Mouse (Mus musculus): ENCODE results near the gene H2al1d.
"Not testable (repeated sequence)": the region's sequence is repeated elsewhere in the genome, so short reads cannot be mapped to it uniquely, and the experiment has no call there.

Gene H2al1d

DNA sequence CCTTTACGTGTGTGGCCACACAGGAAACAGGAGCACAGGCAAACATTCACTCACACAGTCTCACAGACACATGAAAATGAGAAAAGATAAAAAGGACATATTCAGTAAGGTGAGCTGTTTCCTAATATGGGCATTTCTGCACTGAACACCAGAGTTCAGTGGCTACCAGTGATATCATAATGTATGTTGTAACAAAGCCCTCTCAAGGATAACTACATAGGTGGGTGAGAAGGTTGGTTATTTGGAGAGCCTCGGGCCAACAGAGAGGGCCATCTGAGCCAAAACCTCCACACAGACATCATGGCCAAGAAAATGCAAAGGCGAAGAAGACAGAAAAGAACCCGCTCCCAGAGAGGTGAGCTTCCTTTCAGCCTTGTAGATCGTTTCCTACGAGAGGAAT is at the start of gene H2al1d:
TSS of gene H2al1d (plus strand) at position 301 of the 400 bp plus-strand sequence.
- not testable (repeated sequence) for DNase-seq (ENCODE audit: low spot score in 2 of 2)

GRCm38 (mm10) chrX:11264918-11265317 is 43.7 kb upstream of the H2al1d start:
- no peak for DNase-seq (ENCODE audit: low spot score in 2 of 2)

DNA sequence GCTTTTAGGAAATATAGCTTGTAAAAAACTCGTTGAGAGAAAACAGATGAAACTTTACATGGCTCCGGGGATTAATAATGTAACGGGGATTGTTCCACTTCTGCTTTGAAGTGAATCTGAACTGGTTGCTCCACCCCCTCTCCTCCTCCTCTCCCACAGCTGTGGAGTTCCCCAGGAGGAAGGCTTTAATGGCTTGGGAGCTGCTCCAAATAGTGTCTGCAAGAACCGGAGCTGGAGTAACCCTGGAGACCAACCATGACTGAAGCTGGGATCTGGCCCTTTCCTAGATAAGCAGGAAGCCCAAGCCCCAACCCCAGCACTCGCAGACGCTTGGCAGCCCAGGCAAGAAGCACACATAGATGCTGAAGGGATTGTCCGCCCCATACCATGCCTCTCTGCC is 40.8 kb upstream of the H2al1d start:
- DNase-seq (ENCODE audit: low spot score in 2 of 2): peak in 1 of 2 experiments; percentile 1

DNA sequence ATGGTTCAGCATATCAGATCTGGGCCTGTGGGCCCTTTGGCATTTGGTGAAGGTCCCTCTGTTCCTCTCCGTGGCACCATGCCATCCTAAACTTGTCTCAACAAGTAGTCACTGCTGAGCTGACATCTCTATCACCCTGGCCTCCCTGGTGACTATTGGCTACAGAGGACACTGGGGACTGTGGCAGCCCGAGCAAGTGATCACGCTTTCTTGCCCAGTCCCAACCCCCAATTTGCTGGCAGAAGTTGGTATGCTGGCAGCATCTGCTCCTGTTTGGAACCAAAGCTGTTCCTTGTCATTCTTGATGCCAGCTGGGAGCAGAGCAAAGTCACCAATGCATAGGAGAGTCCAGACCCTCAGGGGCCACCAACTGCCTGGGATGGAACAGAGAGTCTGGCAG is 39.5 kb upstream of the H2al1d start:
- no peak for DNase-seq (ENCODE audit: low spot score in 2 of 2)

DNA sequence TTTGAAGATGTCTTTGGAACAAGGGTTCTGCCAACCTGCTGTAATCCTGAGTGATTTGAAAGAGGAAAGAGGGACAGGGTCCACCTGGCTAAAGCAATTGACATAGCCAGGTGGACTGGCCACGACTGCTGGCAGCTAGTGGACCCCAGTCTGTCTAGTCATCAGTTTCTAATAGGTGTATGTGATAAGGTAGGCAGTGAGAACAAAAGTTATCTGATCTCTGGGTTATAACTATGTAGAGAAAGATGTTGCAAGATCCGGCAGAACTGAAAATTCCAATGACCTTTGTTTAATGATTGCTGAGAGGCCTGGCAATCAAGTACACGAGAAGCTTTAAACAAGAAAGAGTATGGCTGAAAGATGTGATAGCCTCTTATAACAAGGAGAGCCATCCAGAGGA is 35.4 kb upstream of the H2al1d start:
- no peak for DNase-seq (ENCODE audit: low spot score in 2 of 2)

- no peak for DNase-seq (ENCODE audit: low spot score in 2 of 2)
Observed at GRCm38 (mm10) chrX:11277083-11277482, 31.5 kb upstream of the H2al1d start.

GRCm38 (mm10) chrX:11280741-11281140 is 27.9 kb upstream of the H2al1d start:
- no peak for DNase-seq (ENCODE audit: low spot score in 2 of 2)

DNA sequence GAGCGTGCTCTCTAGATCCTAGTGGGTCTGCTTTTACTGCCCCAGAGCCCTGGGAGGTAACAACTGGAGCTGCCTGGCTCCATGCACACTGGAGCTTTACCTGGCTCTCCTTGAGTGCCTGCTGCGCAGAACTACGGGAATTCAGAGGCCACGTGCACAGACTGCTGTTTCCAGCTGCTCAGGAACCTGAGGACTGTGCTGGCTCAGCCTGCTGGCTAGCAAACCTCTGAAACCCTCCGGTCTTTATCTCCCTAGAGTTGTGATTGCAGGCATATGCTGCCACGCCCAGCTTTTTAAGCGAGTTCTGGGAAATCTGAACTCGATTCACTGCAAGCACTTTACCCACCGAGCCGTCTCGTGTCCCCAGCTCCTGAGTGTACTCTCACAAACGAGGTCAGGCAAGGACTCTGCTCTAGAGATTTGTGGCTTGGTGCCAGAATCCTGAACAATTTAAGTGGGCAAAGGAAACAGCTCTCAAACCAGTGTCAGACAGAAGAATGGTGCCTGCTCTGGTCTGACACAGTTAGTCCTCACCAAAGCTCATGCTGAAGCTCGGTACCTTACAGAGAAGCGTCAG is 20.2 kb upstream of the H2al1d start:
- no peak for DNase-seq (ENCODE audit: low spot score in 2 of 2)

DNA sequence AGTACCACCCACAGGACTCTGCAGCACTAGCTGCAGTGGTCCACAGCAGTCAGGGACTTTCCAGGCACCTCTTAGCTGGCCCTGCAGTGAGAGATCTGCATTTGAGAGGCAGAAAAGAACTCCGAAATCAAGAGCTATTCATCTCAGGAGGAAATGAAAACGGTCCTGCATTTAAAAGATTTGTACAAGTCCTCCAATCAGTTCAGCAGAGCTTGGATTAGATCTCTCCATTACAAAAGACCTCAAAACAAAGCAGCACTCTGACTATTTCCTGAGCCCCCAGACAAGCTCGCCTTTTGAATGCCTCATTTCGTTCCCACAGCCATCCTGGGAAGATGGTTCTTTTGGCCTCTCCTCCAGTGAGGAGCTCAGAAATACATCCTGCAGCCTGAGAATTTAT is 19.4 kb upstream of the H2al1d start:
- DNase-seq (ENCODE audit: low spot score in 2 of 2): no peak

- not testable (repeated sequence) for DNase-seq (ENCODE audit: low spot score in 2 of 2)
Observed at GRCm38 (mm10) chrX:11298957-11299356, 9.7 kb upstream of the H2al1d start, which contains the start of gene H2al1a. Gene H2al1a, plus strand, starts transcription at chrX:11299257.

DNA sequence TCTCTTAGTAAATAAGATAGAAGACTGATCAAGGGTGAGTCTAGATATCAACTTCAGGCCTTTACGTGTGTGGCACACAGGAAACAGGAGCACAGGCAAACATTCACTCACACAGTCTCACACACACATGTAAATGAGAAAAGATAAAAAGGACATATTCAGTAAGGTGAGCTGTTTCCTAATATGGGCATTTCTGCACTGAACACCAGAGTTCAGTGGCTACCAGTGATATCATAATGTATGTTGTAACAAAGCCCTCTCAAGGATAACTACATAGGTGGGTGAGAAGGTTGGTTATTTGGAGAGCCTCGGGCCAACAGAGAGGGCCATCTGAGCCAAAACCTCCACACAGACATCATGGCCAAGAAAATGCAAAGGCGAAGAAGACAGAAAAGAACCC is 6.5 kb upstream of the H2al1d start, which contains the start of gene H2al1b:
TSS of gene H2al1b (plus strand) at position 301 of the 400 bp plus-strand sequence.
- not testable (repeated sequence) for DNase-seq (ENCODE audit: low spot score in 2 of 2)

- not testable (repeated sequence) for DNase-seq (ENCODE audit: low spot score in 2 of 2)
Observed at GRCm38 (mm10) chrX:11305355-11305754, 3.3 kb upstream of the H2al1d start, which contains the start of gene H2al1c. Gene H2al1c, plus strand, starts transcription at chrX:11305655.

DNA sequence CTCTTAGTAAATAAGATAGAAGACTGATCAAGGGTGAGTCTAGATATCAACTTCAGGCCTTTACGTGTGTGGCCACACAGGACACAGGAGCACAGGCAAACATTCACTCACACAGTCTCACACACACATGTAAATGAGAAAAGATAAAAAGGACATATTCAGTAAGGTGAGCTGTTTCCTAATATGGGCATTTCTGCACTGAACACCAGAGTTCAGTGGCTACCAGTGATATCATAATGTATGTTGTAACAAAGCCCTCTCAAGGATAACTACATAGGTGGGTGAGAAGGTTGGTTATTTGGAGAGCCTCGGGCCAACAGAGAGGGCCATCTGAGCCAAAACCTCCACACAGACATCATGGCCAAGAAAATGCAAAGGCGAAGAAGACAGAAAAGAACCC is 3.0 kb downstream of the H2al1d start, which contains the start of gene H2al1e:
TSS of gene H2al1e (plus strand) at position 301 of the 400 bp plus-strand sequence.
- DNase-seq (ENCODE audit: low spot score in 2 of 2): not testable (repeated sequence)

DNA sequence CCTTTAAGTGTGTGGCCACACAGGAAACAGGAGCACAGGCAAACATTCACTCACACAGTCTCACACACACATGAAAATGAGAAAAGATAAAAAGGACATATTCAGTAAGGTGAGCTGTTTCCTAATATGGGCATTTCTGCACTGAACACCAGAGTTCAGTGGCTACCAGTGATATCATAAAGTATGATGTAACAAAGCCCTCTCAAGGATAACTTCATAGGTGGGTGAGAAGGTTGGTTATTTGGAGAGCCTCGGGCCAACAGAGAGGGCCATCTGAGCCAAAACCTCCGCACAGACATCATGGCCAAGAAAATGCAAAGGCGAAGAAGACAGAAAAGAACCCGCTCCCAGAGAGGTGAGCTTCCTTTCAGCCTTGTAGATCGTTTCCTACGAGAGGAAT is 6.2 kb downstream of the H2al1d start, which contains the start of gene H2al1f:
TSS of gene H2al1f (plus strand) at position 301 of the 400 bp plus-strand sequence.
- DNase-seq (ENCODE audit: low spot score in 2 of 2): not testable (repeated sequence)

GRCm38 (mm10) chrX:11317956-11318355 is 9.3 kb downstream of the H2al1d start, which contains the start of gene H2al1g:
Gene H2al1g, plus strand, starts transcription at chrX:11318256.
- DNase-seq (ENCODE audit: low spot score in 2 of 2): not testable (repeated sequence)

DNA sequence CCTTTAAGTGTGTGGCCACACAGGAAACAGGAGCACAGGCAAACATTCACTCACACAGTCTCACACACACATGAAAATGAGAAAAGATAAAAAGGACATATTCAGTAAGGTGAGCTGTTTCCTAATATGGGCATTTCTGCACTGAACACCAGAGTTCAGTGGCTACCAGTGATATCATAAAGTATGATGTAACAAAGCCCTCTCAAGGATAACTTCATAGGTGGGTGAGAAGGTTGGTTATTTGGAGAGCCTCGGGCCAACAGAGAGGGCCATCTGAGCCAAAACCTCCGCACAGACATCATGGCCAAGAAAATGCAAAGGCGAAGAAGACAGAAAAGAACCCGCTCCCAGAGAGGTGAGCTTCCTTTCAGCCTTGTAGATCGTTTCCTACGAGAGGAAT is 12.6 kb downstream of the H2al1d start, which contains the start of gene H2al1h:
TSS of gene H2al1h (plus strand) at position 301 of the 400 bp plus-strand sequence.
- DNase-seq (ENCODE audit: low spot score in 2 of 2): not testable (repeated sequence)

- DNase-seq (ENCODE audit: low spot score in 2 of 2): not testable (repeated sequence)
Observed at GRCm38 (mm10) chrX:11324359-11324758, 15.7 kb downstream of the H2al1d start, which contains the start of gene H2al1i. Gene H2al1i, plus strand, starts transcription at chrX:11324659.

DNA sequence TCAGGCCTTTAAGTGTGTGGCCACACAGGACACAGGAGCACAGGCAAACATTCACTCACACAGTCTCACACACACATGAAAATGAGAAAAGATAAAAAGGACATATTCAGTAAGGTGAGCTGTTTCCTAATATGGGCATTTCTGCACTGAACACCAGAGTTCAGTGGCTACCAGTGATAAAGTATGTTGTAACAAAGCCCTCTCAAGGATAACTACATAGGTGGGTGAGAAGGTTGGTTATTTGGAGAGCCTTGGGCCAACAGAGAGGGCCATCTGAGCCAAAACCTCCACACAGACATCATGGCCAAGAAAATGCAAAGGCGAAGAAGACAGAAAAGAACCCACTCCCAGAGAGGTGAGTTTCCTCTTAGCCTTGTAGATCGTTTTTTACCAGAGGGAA is 18.9 kb downstream of the H2al1d start, which contains the start of gene H2al1j:
TSS of gene H2al1j (plus strand) at position 301 of the 400 bp plus-strand sequence.
- not testable (repeated sequence) for DNase-seq (ENCODE audit: low spot score in 2 of 2)

GRCm38 (mm10) chrX:11345762-11346161 is 37.1 kb downstream of the H2al1d start:
- DNase-seq (ENCODE audit: low spot score in 2 of 2): no peak

DNA sequence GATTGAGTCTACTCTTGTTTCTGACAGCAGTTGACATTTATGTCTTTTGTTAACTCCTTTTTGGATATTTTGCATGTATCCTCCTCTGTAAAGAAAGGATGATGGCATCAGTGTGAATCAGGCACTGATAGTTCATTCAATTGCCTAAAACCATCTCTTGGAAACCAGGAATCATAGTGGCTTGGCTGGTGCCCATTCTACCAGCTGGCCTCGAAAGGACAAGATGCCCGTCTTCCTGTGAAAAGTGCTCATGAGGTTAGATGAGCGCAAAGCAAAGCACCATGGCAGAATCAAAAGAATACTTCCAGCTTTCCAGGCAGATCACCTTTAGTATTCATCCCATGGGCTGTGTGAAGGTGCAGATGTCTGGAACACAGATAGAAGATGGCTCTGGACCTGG is 38.1 kb downstream of the H2al1d start:
- no peak for DNase-seq (ENCODE audit: low spot score in 2 of 2)

Measured in spleen, postnatal 36 days (tissue).